Mouse (Mus musculus): ENCODE measurements at regions not wholly inside any gene's neighbourhood (a gene's known extent, or its start where the extent isn't known, plus 50 kb on each side); places are given as distances from the start of the nearest gene placed in this dataset.
"Not testable (repeated sequence)": the region's sequence is repeated elsewhere in the genome, so short reads cannot be mapped to it uniquely, and the experiment has no call there.

DNA sequence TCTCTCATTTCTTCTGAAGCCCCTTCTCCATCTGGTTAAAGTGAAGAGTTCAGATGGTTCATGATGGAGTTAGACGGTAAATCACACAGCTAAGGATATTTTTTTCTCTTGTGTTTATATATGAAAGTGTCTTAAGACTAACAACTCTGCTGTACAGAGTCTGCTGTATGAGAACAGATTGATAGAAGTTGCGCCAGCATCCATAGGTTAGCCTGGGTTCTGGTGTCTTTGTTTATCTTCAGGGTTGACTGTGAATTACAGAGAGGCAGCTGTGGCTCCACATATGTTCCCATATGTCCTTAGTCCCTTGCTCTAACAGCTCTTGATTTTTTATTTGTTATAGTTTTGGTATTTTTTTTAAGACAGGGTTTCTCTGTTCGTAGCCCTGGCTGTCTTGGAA is 334.9 kb upstream of the Api5 start:
- no peak for DNase-seq

DNA sequence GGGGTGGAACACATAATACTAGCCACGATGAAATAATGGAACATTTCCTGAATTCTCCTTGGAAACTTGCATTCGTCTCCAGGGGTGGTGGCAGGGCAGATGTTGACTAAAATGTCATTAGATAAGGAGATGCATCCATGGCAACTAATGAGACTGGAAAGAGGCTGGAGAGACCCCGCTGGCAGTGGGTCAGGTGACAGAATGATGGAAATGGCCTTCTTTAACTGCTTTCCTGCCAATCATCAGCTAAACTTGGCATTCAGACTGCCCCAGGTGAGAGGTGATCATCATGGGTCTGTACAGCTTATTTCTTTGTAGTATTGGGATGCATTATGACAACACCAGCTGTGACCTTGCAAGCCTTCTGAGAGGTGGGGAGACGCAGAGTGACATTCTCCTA is 334.3 kb upstream of the Api5 start:
- no peak for DNase-seq

DNA sequence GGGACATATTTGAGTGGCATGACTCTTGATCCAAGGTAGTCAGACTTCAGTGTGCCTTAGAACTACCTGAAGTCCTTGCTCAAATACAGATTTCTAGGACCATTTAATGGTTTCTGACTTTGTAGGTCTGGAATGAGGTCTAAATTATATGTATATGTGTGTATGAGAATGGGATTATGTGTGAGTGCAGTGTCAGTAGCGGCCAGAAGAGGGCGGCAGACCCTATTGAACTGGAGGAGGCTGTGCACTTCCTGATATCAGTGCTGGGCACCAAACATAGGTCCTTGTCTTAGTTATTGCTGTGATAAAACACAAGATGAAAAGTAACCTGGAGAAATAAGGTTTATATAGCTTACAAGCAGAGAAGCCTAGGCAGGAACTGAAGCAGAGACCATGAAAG is 328.6 kb upstream of the Api5 start:
- DNase-seq: no peak

DNA sequence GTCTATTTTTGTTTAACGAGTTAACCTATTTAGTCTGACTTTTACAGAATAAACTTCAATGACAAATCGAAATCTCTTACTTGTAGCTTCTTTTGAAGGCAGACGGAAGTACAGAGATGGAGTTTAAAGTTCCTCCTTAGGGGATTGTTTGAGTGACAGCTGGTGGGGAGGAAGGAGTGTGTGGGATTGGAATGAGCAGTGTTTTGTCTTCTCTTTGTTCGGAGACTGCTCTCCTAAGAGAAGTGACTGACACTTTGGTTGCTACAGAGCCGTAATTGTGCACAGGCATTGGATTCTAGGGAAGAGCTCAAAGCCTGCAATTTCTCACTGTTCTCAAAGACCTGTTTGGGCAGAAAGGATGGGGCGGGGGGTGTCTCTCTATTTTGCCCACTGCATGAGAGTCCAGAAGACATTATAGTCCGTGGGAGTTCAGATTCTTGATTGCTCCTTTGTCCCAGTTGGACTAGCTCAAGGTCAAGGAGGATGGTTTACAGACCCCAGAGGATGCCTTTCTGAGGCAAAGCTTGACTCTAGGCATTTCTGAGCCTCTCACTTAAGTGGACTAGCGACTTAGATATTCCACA is 327.0 kb upstream of the Api5 start:
- no peak for DNase-seq

DNA sequence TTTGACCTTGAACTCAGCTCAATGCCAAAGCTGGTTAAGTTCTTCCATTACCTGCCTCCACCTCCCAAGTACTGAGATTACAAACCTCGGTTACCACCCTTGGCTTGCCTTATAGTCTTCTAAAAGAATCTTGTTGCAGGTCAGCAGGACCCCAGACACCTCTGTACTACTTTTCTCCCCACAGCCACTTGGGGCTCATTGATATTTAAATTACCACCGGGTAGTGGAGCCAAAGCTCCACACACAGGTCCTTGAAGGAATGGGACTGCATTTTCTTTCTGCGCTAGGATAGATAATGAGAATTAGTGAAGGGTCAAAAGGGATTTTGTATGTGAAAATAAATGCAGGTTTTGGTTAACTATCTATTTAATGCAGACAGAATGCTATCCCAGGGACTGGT is 326.5 kb upstream of the Api5 start:
- DNase-seq: no peak

DNA sequence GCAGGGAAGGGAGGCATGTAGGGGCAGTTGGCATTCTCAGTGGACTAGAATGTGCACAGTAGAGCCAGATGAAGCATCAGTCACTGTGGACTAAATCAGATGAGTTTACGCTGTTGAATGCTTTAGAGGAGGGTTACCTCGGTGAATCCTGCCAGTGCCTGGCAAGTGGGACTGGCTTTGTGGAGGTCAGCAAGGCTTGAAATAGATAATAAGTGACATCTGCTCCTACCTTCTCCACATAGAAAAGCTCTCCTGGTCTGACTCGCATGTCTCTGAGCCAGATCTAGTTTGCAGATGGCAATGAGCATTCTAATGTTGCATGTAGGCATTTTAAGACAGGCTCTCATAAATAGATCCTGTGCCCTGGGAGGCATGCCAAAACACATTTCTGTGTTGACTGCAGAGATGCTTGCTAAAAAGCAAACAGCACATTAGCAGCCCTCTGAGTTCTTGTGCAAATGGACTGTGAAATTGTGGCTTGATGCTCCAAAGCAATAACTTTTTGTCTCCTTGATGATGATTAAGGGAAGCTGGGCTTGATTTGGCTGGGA is 310.3 kb upstream of the Api5 start:
- peak; percentile 13 for DNase-seq

DNA sequence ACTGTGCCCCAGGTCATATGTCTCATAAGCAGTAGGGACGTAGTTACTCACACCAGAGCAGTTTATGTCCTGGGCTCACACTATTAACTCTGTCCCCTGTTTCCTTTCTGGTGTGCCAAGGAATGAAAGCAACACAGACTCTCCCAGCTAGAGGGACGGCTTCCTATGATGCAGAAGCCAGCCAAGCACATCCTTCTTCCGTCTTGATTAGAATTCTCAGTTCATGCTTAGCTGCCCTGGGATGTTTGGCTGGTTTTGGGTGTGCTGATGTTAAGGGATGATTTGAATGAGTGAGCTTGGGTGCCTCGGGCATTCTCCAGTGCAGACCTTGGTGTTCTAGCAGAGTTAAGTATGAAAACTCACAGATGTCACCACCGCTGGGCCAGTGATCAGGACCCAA is 291.9 kb upstream of the Api5 start:
- no peak for DNase-seq

DNA sequence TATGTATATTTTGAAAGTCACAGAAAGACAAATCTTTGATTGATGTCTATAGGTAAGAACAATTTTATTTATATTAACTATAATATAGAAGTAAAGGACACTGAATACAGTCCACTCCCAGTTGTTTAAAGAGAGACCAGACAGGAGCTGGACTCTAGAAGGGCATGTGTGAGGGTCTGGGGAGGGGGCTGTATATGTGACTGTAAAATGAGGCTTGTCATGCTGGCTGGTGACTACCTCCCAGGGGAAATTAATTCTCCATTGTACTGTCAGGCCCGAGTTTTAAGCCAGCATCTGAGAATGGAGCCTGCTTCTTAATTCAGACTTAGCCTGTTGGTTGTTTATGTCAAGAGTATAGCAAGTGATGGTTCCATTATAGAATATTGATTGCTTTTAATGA is 261.4 kb upstream of the Api5 start:
- no peak for DNase-seq

DNA sequence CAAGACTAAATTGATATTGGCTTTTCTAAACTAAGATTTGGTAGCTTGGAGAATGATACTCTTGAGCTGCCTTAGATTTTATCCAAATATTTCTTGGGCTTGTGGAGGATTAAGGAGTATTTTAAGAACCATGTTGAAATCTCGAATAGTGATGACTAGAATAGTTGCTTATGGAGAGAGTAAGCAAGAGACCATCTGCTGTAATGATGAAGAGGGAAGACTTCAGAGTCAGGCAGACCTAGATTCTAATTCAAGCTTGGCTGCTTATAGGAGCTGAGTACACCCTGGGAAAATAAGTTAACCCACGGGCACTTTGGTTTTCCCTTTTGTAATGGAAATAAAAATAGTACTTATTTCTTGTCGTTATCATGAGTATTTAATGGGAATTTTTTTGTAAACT is 257.3 kb upstream of the Api5 start:
- no peak for DNase-seq

DNA sequence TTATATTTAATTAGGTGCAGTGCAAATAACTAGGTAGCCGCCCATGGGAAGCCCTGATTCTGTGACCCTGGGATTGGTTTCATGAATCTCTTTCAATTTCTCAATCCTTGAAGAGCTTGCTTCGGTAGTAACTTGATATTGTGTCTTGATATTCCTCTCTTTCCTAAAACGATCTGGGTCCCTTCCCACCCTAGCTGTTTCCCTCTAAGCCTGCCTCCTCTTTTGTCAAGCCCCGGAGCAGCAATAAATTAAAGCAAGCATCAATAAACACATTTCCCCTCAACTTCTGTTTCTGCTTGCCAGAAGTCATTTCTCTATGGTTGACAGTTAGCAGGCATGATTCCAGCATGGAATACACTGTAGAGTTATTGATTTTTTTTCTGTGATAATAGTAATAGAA is 252.6 kb upstream of the Api5 start:
- DNase-seq: no peak

DNA sequence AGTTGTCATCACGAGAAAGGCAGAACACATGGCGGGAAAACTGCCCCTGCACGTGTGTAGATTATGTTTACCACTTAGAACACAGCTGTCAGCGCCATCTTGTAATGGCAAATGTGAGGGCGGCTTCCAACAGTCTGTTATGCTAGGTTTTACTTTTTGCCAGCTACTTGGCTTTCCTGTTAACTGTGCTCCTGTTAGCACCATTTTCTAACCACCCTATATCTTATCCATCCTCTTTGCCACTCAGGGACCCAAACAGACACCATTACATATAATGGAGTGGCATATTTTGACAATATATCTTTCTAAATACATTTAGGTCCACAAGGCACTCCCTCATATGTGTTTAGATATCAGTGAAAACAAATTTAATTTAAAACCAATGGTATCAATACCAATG is 247.7 kb upstream of the Api5 start:
- not testable (repeated sequence) for DNase-seq

DNA sequence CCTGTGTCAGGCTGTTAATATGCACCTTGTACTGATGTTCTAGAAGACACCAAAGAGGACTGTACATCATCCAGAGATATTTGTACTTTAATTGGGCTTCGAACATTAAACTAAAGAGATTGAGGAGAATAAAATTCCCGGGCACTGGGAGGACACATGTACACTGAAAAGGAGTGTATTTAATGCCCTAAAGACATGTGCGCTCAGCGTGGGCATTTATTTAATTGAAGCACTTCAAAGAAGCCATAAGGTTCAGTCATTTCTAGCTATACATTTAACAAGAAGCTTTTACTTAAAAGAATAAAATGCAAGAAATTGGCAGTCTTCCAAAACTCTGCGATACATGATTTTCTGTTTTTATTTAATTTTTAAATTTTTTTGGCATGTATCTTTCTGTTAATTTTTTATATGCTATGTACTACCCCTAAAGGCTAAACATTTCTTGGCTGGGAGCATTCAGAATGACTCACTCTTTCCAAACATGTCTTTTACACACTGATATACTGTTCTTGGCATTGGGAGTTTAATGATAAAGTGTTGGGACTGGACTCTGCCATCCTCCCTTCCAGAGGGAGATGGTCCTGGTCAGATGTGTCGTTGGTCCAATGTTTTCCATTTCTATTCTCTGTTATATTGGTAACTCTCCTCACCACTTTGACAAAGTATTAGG is 242.3 kb upstream of the Api5 start:
- no peak for DNase-seq

DNA sequence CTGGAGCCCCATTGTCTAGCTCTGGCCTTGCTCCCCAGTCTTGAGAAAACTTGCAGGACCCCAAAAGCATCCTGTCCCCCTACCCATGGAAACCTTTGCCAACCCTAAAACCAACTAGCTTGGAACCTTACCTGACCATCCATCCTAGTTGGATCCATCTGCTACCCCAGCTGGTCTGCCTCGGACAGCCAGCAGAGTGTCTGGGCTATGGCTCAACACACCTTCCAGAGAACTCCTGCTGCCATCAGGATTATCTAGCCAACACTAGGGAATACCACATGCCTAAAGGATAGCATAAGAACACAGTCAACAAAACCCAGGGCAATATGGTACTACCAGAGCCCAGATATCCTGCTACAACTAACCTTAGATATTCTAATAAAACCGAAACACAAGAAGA is 227.9 kb upstream of the Api5 start:
- DNase-seq: no peak

DNA sequence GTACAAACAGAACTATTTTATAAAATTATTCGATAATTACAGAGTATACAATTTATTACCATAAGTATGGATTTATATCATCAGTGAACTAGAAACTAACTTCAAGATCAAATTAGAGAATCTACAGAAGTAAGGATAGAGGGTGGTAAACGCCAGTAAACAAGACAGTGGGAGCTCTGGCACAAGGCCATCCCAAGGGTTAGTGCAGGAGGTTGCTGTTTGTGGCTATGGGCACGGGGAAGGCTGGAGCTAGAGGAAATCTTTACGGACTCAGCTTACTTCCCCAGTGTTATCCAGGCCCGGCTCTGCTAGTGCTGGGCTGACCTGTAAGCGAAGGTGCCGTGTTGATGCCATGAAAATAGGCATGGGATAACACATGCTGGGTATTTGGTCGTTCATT is 220.5 kb upstream of the Api5 start:
- no peak for DNase-seq
